Mouse (Mus musculus) urinary bladder, adult 18-20 months (tissue): ENCODE measurements around the gene Atp8b4.
"Not testable (repeated sequence)": the region's sequence is repeated elsewhere in the genome, so short reads cannot be mapped to it uniquely, and the experiment has no call there.

ENCODE experiments used
- DNase-seq, 2 experiments: peaks; one replicate each; pipeline ENCODE4 v3.0.0; 2022; ENCODE audit warnings: low spot score in 2 of 2, mixed read lengths in 2 of 2

Gene Atp8b4

GRCm38 (mm10) chr2:126495832-126496695 is 4.4 kb downstream of the Atp8b4 start:
- DNase-seq = no peak

GRCm38 (mm10) chr2:126495230-126495629 is 5.2 kb downstream of the Atp8b4 start:
- DNase-seq = no peak

GRCm38 (mm10) chr2:126493306-126493705 is 7.2 kb downstream of the Atp8b4 start:
- DNase-seq = no peak

- no peak for DNase-seq
Measured at GRCm38 (mm10) chr2:126492713-126493112, 7.8 kb downstream of the Atp8b4 start.

GRCm38 (mm10) chr2:126491446-126491845 is 9.0 kb downstream of the Atp8b4 start:
- no peak for DNase-seq

- DNase-seq = no peak
Measured at GRCm38 (mm10) chr2:126490573-126490972, 9.9 kb downstream of the Atp8b4 start.

- DNase-seq = no peak
Measured at GRCm38 (mm10) chr2:126485262-126486017, 15.0 kb downstream of the Atp8b4 start.

- DNase-seq = no peak
Measured at GRCm38 (mm10) chr2:126483337-126483736, 17.1 kb downstream of the Atp8b4 start.

- DNase-seq = no peak
Measured at GRCm38 (mm10) chr2:126477556-126477955, 22.9 kb downstream of the Atp8b4 start.

GRCm38 (mm10) chr2:126475681-126476410 is 24.6 kb downstream of the Atp8b4 start:
- no peak for DNase-seq

GRCm38 (mm10) chr2:126474019-126474418 is 26.5 kb downstream of the Atp8b4 start:
- no peak for DNase-seq

GRCm38 (mm10) chr2:126472836-126473235 is 27.6 kb downstream of the Atp8b4 start:
- no peak for DNase-seq

- DNase-seq = no peak
Measured at GRCm38 (mm10) chr2:126467790-126468189, 32.7 kb downstream of the Atp8b4 start.

GRCm38 (mm10) chr2:126466391-126467134 is 33.9 kb downstream of the Atp8b4 start:
- no peak for DNase-seq

- no peak for DNase-seq
Measured at GRCm38 (mm10) chr2:126458661-126459060, 41.8 kb downstream of the Atp8b4 start.

GRCm38 (mm10) chr2:126457759-126458158 is 42.7 kb downstream of the Atp8b4 start:
- not testable (repeated sequence) for DNase-seq

- DNase-seq = no peak
Measured at GRCm38 (mm10) chr2:126450937-126451302, 49.6 kb downstream of the Atp8b4 start.

GRCm38 (mm10) chr2:126450210-126450936 is 50.1 kb downstream of the Atp8b4 start:
- no peak for DNase-seq

GRCm38 (mm10) chr2:126445039-126445438 is 55.4 kb downstream of the Atp8b4 start:
- no peak for DNase-seq

- no peak for DNase-seq
Measured at GRCm38 (mm10) chr2:126441586-126441985, 58.9 kb downstream of the Atp8b4 start.

GRCm38 (mm10) chr2:126434712-126435111 is 65.8 kb downstream of the Atp8b4 start:
- no peak for DNase-seq
